Mouse (Mus musculus) liver, postnatal 0 days (tissue): ENCODE measurements around the gene Ep400.

ENCODE experiments used
- CTCF ChIP-seq: sonication (generic); IDR thresholded peaks from 2 replicates; pipeline ENCODE4 v1.5.1; 2016; ENCODE audit warnings: antibody characterized with exemption, low read depth
- EP300 ChIP-seq: IDR thresholded peaks from 2 replicates; pipeline ENCODE4 v1.6.1; 2016; ENCODE audit warnings: antibody characterized with exemption, low read depth, mild to moderate bottlenecking

DNA sequence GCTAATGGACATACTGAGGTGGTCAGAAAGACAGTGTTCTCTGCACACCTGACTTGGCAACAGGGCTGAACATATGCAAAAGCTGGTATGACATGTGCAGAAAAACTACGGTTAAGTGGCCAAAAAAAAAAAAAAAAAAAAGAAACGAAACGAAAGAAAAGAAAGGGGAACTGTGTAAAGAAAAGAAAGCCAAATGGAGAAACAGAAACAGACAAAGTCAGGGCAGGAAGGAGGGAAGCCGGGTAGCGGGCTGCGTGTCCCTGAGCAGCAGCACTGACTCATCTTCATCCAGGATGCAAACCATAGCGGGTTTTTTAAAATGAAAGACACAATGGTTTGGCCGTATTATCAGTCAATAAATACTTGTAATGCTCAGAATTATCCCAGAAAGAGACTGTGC, 88.5 kb downstream of the Ep400 start:
- no peak for TF ChIP-seq CTCF
- no peak for TF ChIP-seq EP300
